Mouse (Mus musculus) forebrain, embryonic 13.5 days (tissue): ENCODE measurements around the gene Polr3g. TPM values are rescaled to one million over a fixed set of nuclear protein-coding genes. Genes with fewer than 3 reads are reported as not detected.
A peak's percentile ranks its signal among the peaks of the same experiment; 100 is the strongest.
"Not testable (repeated sequence)": the region's sequence is repeated elsewhere in the genome, so short reads cannot be mapped to it uniquely, and the experiment has no call there.

Source experiments
- ATAC-seq: fragments of 200-750 bp; cut with Nextera tagmentation; 2 replicates; pipeline ENCODE4 v1.8.0; 2017
- H3K27ac ChIP-seq: fragments of 300-500 bp; sonication (generic); 2 replicates; pipeline ENCODE4 v1.5.1; 2015; ENCODE audit warnings: inconsistent platforms, mild to moderate bottlenecking, moderate library complexity
- H3K27me3 ChIP-seq: fragments of 300-500 bp; sonication (generic); 2 replicates; pipeline ENCODE4 v1.6.1; 2015; ENCODE audit warnings: mild to moderate bottlenecking, inconsistent platforms
- H3K36me3 ChIP-seq: fragments of 300-500 bp; sonication (generic); 2 replicates; pipeline ENCODE4 v1.6.1; 2015; ENCODE audit warnings: mild to moderate bottlenecking, inconsistent platforms; ENCODE audit not compliant: poor library complexity, severe bottlenecking
- H3K4me1 ChIP-seq: fragments of 300-500 bp; sonication (generic); 2 replicates; pipeline ENCODE4 v1.6.1; 2015; ENCODE audit warnings: inconsistent platforms
- H3K4me2 ChIP-seq: fragments of 300-500 bp; sonication (generic); 2 replicates; pipeline ENCODE4 v1.6.1; 2015; ENCODE audit warnings: inconsistent platforms, mild to moderate bottlenecking, moderate library complexity
- H3K4me3 ChIP-seq: fragments of 300-500 bp; sonication (generic); 2 replicates; pipeline ENCODE4 v1.5.1; 2015; ENCODE audit warnings: mild to moderate bottlenecking, inconsistent platforms
- H3K9ac ChIP-seq: fragments of 300-500 bp; sonication (generic); 2 replicates; pipeline ENCODE4 v1.6.1; 2015; ENCODE audit warnings: mild to moderate bottlenecking, inconsistent platforms
- H3K9me3 ChIP-seq: fragments of 300-500 bp; sonication (generic); replicated peaks from 2 replicates; pipeline ENCODE4 v1.6.1; 2016; ENCODE audit warnings: inconsistent platforms
- WGBS: fragments of 180-500 bp; shearing (Covaris S2); methylation state at CpG from one replicate; pipeline ENCODE4 v1.1.7; 2015; 5-methylcytosine and 5-hydroxymethylcytosine counted together
- polyA plus RNA-seq: library from polyadenylated mRNA; unstranded; fragments of >200 nt; fragmentation: Nextera tagmentation; extraction: Ambion mirVana; gene quantifications from 2 replicates; pipeline ENCODE4 v1.2.1, GENCODE M21; 2015

The Polr3g gene
- 6.5 and 7.7 TPM in 2 replicates for polyA plus RNA-seq

- Histone ChIP-seq H3K4me1 (peaks cover 23% of the 10 kb centered on the region), H3K9me3 (no peaks in the 10 kb centered on the region), H3K27ac (peak within 1 kb of the TSS; percentile 88), H3K4me2 (peak within 1 kb of the TSS; percentile 98), H3K27me3 (no peaks in the 10 kb centered on the region), H3K9ac (peak within 1 kb of the TSS; percentile 84), H3K4me3 (peak within 1 kb of the TSS; percentile 88), H3K36me3 (no peaks in the 10 kb centered on the region)
- peak; percentile 98 for ATAC-seq
- under 1% methylated on average over 59 of the region's 61 CpGs for whole genome bisulfite sequencing
These were observed at the start of gene Polr3g, which contains the start of gene Mblac2 for GRCm38 (mm10) chr13:81710775-81711545. Polr3g (minus strand) TSS chr13:81711013. Mblac2 (plus strand) TSS chr13:81711341.

GRCm38 (mm10) chr13:81760379-81760778, 49.6 kb upstream of the Polr3g start:
- H3K4me1 ChIP-seq, result peaks cover 4% of the 10 kb centered on the region; the same call in 1 of the 2 replicates
- no peaks in the 10 kb centered on the region for H3K36me3 ChIP-seq
- WGBS, result 36% methylated on average over 3 of the region's 3 CpGs

GRCm38 (mm10) chr13:81757058-81757660, 46.3 kb upstream of the Polr3g start:
- H3K4me2 ChIP-seq, result no peak overlapping the region
- H3K27ac ChIP-seq, result no peak overlapping the region
- ATAC-seq, result no peak
- H3K9me3 ChIP-seq, result no peaks in the 10 kb centered on the region
- H3K36me3 ChIP-seq, result no peaks in the 10 kb centered on the region
- no peaks in the 10 kb centered on the region for H3K4me1 ChIP-seq
- H3K27me3 ChIP-seq, result no peaks in the 10 kb centered on the region
- WGBS, result 89% methylated on average over 5 of the region's 5 CpGs
- no peak overlapping the region for H3K4me3 ChIP-seq
- no peak overlapping the region for H3K9ac ChIP-seq

More at GRCm38 (mm10) chr13:81760379-81760778, 49.6 kb upstream of the Polr3g start:
- 0 out of 2 replicates have a peak, but pooled peaks have one; percentile 22 for ATAC-seq
- Histone ChIP-seq H3K9me3 (no peaks in the 10 kb centered on the region), H3K27ac (no peak overlapping the region), H3K4me2 (no peak overlapping the region), H3K9ac (no peak overlapping the region), H3K27me3 (no peaks in the 10 kb centered on the region), H3K4me3 (no peak overlapping the region)

GRCm38 (mm10) chr13:81755324-81755723, 44.5 kb upstream of the Polr3g start:
- H3K9me3 ChIP-seq, result no peaks in the 10 kb centered on the region
- 97% methylated on average over 1 of the region's 1 CpGs for WGBS
- H3K9ac ChIP-seq, result no peak overlapping the region
- H3K4me3 ChIP-seq, result no peak overlapping the region
- no peaks in the 10 kb centered on the region for H3K36me3 ChIP-seq
- H3K4me1 ChIP-seq, result no peaks in the 10 kb centered on the region
- no peak for ATAC-seq
- H3K27me3 ChIP-seq, result no peaks in the 10 kb centered on the region
- no peak overlapping the region for H3K27ac ChIP-seq
- H3K4me2 ChIP-seq, result no peak overlapping the region

- H3K4me1 ChIP-seq, result no peaks in the 10 kb centered on the region
- no peak overlapping the region for H3K4me3 ChIP-seq
- no peak overlapping the region for H3K9ac ChIP-seq
- H3K4me2 ChIP-seq, result no peak overlapping the region
- no peak for ATAC-seq
- no peaks in the 10 kb centered on the region for H3K9me3 ChIP-seq
- H3K36me3 ChIP-seq, result no peaks in the 10 kb centered on the region
- H3K27me3 ChIP-seq, result no peaks in the 10 kb centered on the region
- H3K27ac ChIP-seq, result no peak overlapping the region
These were observed 44.1 kb upstream of the Polr3g start for GRCm38 (mm10) chr13:81754878-81755277.

- Histone ChIP-seq H3K27me3 (no peaks in the 10 kb centered on the region), H3K36me3 (no peaks in the 10 kb centered on the region)
- WGBS, result 46% methylated on average over 2 of the region's 2 CpGs
These were observed 33.2 kb upstream of the Polr3g start for GRCm38 (mm10) chr13:81744092-81744396.

GRCm38 (mm10) chr13:81743391-81744091, 32.7 kb upstream of the Polr3g start:
- H3K4me1 ChIP-seq, result no peaks in the 10 kb centered on the region
- H3K36me3 ChIP-seq, result no peaks in the 10 kb centered on the region
- no peak overlapping the region for H3K4me3 ChIP-seq
- no peaks in the 10 kb centered on the region for H3K27me3 ChIP-seq
- H3K9me3 ChIP-seq, result no peaks in the 10 kb centered on the region
- ATAC-seq, result no peak
- no peak overlapping the region for H3K9ac ChIP-seq
- 49% methylated on average over 10 of the region's 10 CpGs for WGBS
- H3K4me2 ChIP-seq, result no peak overlapping the region
- no peak overlapping the region for H3K27ac ChIP-seq

More at GRCm38 (mm10) chr13:81744092-81744396, 33.2 kb upstream of the Polr3g start:
- no peaks in the 10 kb centered on the region for H3K9me3 ChIP-seq
- H3K9ac ChIP-seq, result no peak overlapping the region
- H3K27ac ChIP-seq, result no peak overlapping the region
- ATAC-seq, result no peak
- H3K4me3 ChIP-seq, result no peak overlapping the region
- no peak overlapping the region for H3K4me2 ChIP-seq
- no peaks in the 10 kb centered on the region for H3K4me1 ChIP-seq

- no peak overlapping the region for H3K4me2 ChIP-seq
- H3K9me3 ChIP-seq, result no peaks in the 10 kb centered on the region
- no peak overlapping the region for H3K27ac ChIP-seq
- WGBS, result 65% methylated on average over 3 of the region's 3 CpGs
- no peak overlapping the region for H3K9ac ChIP-seq
- no peaks in the 10 kb centered on the region for H3K4me1 ChIP-seq
- H3K27me3 ChIP-seq, result no peaks in the 10 kb centered on the region
- H3K4me3 ChIP-seq, result no peak overlapping the region
- no peaks in the 10 kb centered on the region for H3K36me3 ChIP-seq
- no peak for ATAC-seq
These were observed 30.1 kb upstream of the Polr3g start for GRCm38 (mm10) chr13:81740898-81741297.

- H3K4me2 ChIP-seq, result no peak overlapping the region
- H3K9ac ChIP-seq, result no peak overlapping the region
- no peak for ATAC-seq
- H3K4me1 ChIP-seq, result no peaks in the 10 kb centered on the region
- no peak overlapping the region for H3K27ac ChIP-seq
- H3K4me3 ChIP-seq, result no peak overlapping the region
- H3K27me3 ChIP-seq, result no peaks in the 10 kb centered on the region
- no peaks in the 10 kb centered on the region for H3K9me3 ChIP-seq
- H3K36me3 ChIP-seq, result no peaks in the 10 kb centered on the region
- WGBS, result 90% methylated on average over 5 of the region's 5 CpGs
These were observed 25.8 kb upstream of the Polr3g start for GRCm38 (mm10) chr13:81736606-81737005.

GRCm38 (mm10) chr13:81730362-81730761, 19.5 kb upstream of the Polr3g start:
- no peaks in the 10 kb centered on the region for H3K27me3 ChIP-seq
- no peak overlapping the region for H3K4me2 ChIP-seq
- H3K27ac ChIP-seq, result no peak overlapping the region
- no peak overlapping the region for H3K4me3 ChIP-seq
- no peak for ATAC-seq
- 98% methylated on average over 1 of the region's 1 CpGs for WGBS
- no peaks in the 10 kb centered on the region for H3K4me1 ChIP-seq
- no peaks in the 10 kb centered on the region for H3K36me3 ChIP-seq
- no peaks in the 10 kb centered on the region for H3K9me3 ChIP-seq
- no peak overlapping the region for H3K9ac ChIP-seq

GRCm38 (mm10) chr13:81729102-81729501, 18.3 kb upstream of the Polr3g start:
- no peak overlapping the region for H3K27ac ChIP-seq
- no peak overlapping the region for H3K9ac ChIP-seq
- WGBS, result 90% methylated on average over 4 of the region's 4 CpGs
- H3K36me3 ChIP-seq, result no peaks in the 10 kb centered on the region
- no peak overlapping the region for H3K4me2 ChIP-seq
- H3K27me3 ChIP-seq, result no peaks in the 10 kb centered on the region
- no peak for ATAC-seq
- no peaks in the 10 kb centered on the region for H3K4me1 ChIP-seq
- no peaks in the 10 kb centered on the region for H3K9me3 ChIP-seq
- no peak overlapping the region for H3K4me3 ChIP-seq

GRCm38 (mm10) chr13:81728141-81728540, 17.3 kb upstream of the Polr3g start:
- WGBS, result 63% methylated on average over 12 of the region's 12 CpGs

More at GRCm38 (mm10) chr13:81728141-81728540, 17.3 kb upstream of the Polr3g start:
- H3K36me3 ChIP-seq, H3K27ac ChIP-seq, H3K27me3 ChIP-seq, H3K9ac ChIP-seq, H3K4me1 ChIP-seq, H3K4me2 ChIP-seq, H3K4me3 ChIP-seq, H3K9me3 ChIP-seq, ATAC-seq: not testable (repeated sequence)
